Mouse (Mus musculus) intestine, embryonic 16.5 days (tissue): ENCODE results near the gene Olfr1047. TPM values are rescaled to one million over a fixed set of nuclear protein-coding genes. Genes with fewer than 3 reads are reported as not detected.
"Not testable (repeated sequence)": the region's sequence is repeated elsewhere in the genome, so short reads cannot be mapped to it uniquely, and the experiment has no call there.

Source experiments
- ATAC-seq: fragments of 200-750 bp; cut with Nextera tagmentation; 2 replicates; pipeline ENCODE4 v1.8.0; 2017; ENCODE audit warnings: moderate TSS enrichment, moderate library complexity
- H3K27ac ChIP-seq: fragments of 300-500 bp; sonication (generic); 2 replicates; pipeline ENCODE4 v1.5.1; 2014; ENCODE audit warnings: mild to moderate bottlenecking, low read length
- H3K27me3 ChIP-seq: fragments of 300-500 bp; sonication (generic); replicated peaks from 2 replicates; pipeline ENCODE4 v1.6.1; 2014; ENCODE audit warnings: low read length, control low read depth, mixed read lengths; ENCODE audit not compliant: control insufficient read depth, insufficient read depth
- H3K36me3 ChIP-seq: fragments of 300-500 bp; sonication (generic); 2 replicates; pipeline ENCODE4 v1.6.1; 2014; ENCODE audit warnings: low read length, control low read depth; ENCODE audit not compliant: control insufficient read depth, insufficient read depth
- H3K4me1 ChIP-seq: fragments of 300-500 bp; sonication (generic); 2 replicates; pipeline ENCODE4 v1.6.1; 2014; ENCODE audit warnings: low read length, control low read depth, mixed read lengths; ENCODE audit not compliant: control insufficient read depth, insufficient read depth
- H3K4me2 ChIP-seq: fragments of 300-500 bp; sonication (generic); 2 replicates; pipeline ENCODE4 v1.6.1; 2014; ENCODE audit warnings: low read depth, low read length, control low read depth
- H3K4me3 ChIP-seq: fragments of 300-500 bp; sonication (generic); 2 replicates; pipeline ENCODE4 v1.5.1; 2014; ENCODE audit warnings: mild to moderate bottlenecking, low read length
- H3K9ac ChIP-seq: fragments of 300-500 bp; sonication (generic); 2 replicates; pipeline ENCODE4 v1.6.1; 2014; ENCODE audit warnings: low read depth, low read length
- H3K9me3 ChIP-seq: fragments of 300-500 bp; sonication (generic); 2 replicates; pipeline ENCODE4 v1.6.1; 2016; ENCODE audit warnings: low read length, control low read depth; ENCODE audit not compliant: control insufficient read depth
- WGBS: fragments of 180-500 bp; shearing (Covaris S2); extraction: QIAGEN DNeasy Blood & Tissue Kit; methylation state at CpG from one replicate; pipeline ENCODE4 v1.1.7; 2014; 5-methylcytosine and 5-hydroxymethylcytosine counted together
- polyA plus RNA-seq: library from polyadenylated mRNA; unstranded; fragments of >200 nt; fragmentation: Nextera tagmentation; extraction: Ambion mirVana; gene quantifications from 2 replicates; pipeline ENCODE4 v1.2.1, GENCODE M21; 2015

Olfr1047 gene
- not detected in 2 replicates for polyA plus RNA-seq

DNA sequence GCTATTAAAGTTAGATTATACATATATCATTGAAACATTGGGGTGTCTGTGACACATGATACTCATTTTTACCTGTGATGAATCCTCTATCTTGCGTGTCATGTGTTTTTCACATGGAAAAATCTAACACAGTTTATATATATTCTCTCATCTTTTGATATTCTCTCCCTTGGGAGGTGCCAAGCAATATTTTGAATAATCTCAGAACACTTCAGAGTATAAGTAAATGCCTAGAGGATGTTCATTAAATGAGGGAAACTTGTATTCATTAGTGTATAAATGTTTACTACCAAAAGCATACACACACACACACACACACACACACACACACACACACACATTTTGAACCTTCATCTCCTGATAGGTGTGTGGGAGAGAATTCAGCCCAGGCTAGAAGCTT, at the start of gene Olfr1047:
Gene Olfr1047 (minus strand): TSS at position 101 of the 400 bp plus-strand sequence.
- no peak within 1 kb of the TSS for H3K27ac ChIP-seq
- H3K9me3 ChIP-seq, result no peaks in the 10 kb centered on the region
- no peak for ATAC-seq
- H3K27me3 ChIP-seq, result no peaks in the 10 kb centered on the region
- no peak within 1 kb of the TSS for H3K9ac ChIP-seq
- WGBS, result 92% methylated on average over 1 of the region's 1 CpGs
- no peak within 1 kb of the TSS for H3K4me3 ChIP-seq
- H3K36me3 ChIP-seq, result no peaks in the 10 kb centered on the region
- no peaks in the 10 kb centered on the region for H3K4me1 ChIP-seq
- no peak within 1 kb of the TSS for H3K4me2 ChIP-seq

DNA sequence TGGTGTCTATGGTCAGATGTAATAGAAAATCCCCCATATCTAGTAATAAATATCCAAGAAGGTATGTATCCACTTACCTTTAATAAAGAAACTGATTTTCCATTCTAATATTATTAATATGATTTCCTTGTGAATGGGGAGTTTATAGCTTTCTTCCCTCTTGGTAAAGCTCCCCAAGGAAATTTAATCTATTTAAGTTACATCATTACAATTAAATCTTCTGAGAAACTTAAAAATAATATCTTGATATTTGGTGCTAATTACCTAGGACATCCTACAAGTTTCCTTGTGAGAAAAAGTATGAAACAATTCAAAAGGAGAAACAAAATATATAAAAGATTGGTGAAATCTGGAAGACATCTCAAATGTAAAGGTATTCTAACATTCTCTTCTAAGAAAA, 47.8 kb upstream of the Olfr1047 start, which contains the start of gene Olfr1051:
Gene Olfr1051 (minus strand): TSS at position 101 of the 400 bp plus-strand sequence.
- not testable (repeated sequence) for ATAC-seq, H3K4me2 ChIP-seq, H3K27me3 ChIP-seq, H3K4me3 ChIP-seq, H3K27ac ChIP-seq, H3K9ac ChIP-seq, H3K36me3 ChIP-seq, H3K4me1 ChIP-seq, H3K9me3 ChIP-seq

DNA sequence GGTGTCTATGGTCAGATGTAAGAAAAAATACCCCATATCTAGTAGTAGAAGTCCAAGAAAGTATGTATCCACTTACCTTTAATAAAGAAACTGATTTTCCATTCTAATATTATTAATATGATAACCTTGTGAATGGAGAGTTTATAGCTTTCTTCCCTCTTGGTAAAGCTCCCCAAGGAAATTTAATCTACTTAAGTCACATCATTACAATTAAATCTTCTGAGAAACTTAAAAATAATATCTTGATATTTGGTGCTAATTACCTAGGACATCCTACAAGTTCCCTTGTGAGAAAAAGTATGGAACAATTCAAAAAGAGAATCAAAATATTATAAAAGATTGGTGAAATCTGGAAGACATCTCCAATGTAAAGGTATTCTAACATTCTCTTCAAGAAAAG, 27.0 kb upstream of the Olfr1047 start, which contains the start of gene Olfr1049:
Gene Olfr1049 (minus strand): TSS at position 101 of the 400 bp plus-strand sequence.
- not testable (repeated sequence) for ATAC-seq, H3K9me3 ChIP-seq, H3K27ac ChIP-seq, H3K36me3 ChIP-seq, H3K4me2 ChIP-seq, H3K4me3 ChIP-seq, H3K9ac ChIP-seq, H3K4me1 ChIP-seq, H3K27me3 ChIP-seq

DNA sequence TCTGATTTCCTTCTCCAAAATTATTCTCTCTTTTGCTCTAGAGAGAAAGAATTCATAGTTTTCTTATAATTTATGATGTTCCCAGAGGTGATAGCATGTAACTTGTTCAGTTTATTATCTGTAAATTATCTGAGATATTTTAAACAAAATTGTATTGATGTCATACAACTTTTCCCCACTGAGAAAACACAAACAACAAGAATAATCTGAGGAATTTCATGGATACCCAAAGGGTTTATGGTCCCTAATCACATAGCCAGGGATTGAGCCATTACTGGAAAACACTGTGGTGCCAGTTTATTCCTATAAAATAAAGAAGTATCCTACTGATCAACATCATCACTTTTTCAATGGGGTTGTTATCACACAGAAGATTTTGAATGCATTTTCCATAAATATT, 9.0 kb upstream of the Olfr1047 start, which contains the start of gene Olfr1048:
Gene Olfr1048 (minus strand): TSS at position 101 of the 400 bp plus-strand sequence.
- Histone ChIP-seq H3K27ac (no peak within 1 kb of the TSS), H3K4me3 (no peak within 1 kb of the TSS), H3K27me3 (no peaks in the 10 kb centered on the region), H3K36me3 (no peaks in the 10 kb centered on the region), H3K9ac (no peak within 1 kb of the TSS), H3K4me2 (no peak within 1 kb of the TSS), H3K9me3 (no peaks in the 10 kb centered on the region), H3K4me1 (no peaks in the 10 kb centered on the region)
- ATAC-seq, result no peak

GRCm38 (mm10) chr2:86219214-86219613, 12.0 kb downstream of the Olfr1047 start, which contains the start of gene Olfr1046:
TSS of gene Olfr1046 (minus strand) at chr2:86219314.
- no peak for ATAC-seq
- H3K27me3 ChIP-seq, result no peaks in the 10 kb centered on the region
- WGBS, result 72% methylated on average over 2 of the region's 2 CpGs
- no peak within 1 kb of the TSS for H3K9ac ChIP-seq
- H3K9me3 ChIP-seq, result no peaks in the 10 kb centered on the region
- H3K4me1 ChIP-seq, result no peaks in the 10 kb centered on the region
- no peak within 1 kb of the TSS for H3K27ac ChIP-seq
- no peak within 1 kb of the TSS for H3K4me2 ChIP-seq
- no peaks in the 10 kb centered on the region for H3K36me3 ChIP-seq
- H3K4me3 ChIP-seq, result no peak within 1 kb of the TSS

GRCm38 (mm10) chr2:86202909-86203308, 28.3 kb downstream of the Olfr1047 start, which contains the start of gene Olfr1045:
TSS of gene Olfr1045 (minus strand) at chr2:86203009.
- H3K36me3 ChIP-seq, result no peaks in the 10 kb centered on the region
- H3K27ac ChIP-seq, result no peak within 1 kb of the TSS
- no peak within 1 kb of the TSS for H3K4me3 ChIP-seq
- H3K9me3 ChIP-seq, result no peaks in the 10 kb centered on the region
- ATAC-seq, result no peak
- no peaks in the 10 kb centered on the region for H3K4me1 ChIP-seq
- H3K9ac ChIP-seq, result no peak within 1 kb of the TSS
- no peak within 1 kb of the TSS for H3K4me2 ChIP-seq
- H3K27me3 ChIP-seq, result no peaks in the 10 kb centered on the region

DNA sequence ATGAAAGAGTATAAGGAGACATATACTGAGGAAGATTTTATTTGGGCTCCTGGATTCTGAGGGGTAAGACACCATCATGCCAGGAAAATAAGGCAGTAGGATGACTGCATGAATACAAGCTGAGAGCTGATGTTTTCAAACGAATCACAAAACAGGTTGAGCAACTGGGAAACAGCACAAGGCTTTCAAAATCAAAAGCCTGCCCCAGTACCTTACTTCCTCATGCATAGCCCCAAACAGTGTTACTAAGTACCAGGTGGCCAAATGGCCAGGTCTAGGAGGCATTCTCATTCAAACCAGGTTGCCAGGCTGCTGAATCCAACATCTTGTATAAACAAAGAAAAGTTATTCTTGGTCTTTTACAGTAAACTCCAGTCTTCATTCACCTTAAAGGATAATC, 35.3 kb downstream of the Olfr1047 start:
- Histone ChIP-seq H3K36me3 (no peaks in the 10 kb centered on the region), H3K27ac (no peak overlapping the region), H3K4me2 (no peak overlapping the region), H3K9ac (no peak overlapping the region), H3K27me3 (no peaks in the 10 kb centered on the region), H3K9me3 (no peaks in the 10 kb centered on the region), H3K4me1 (no peaks in the 10 kb centered on the region), H3K4me3 (no peak overlapping the region)
- WGBS, result 47% methylated on average over 1 of the region's 1 CpGs
- no peak for ATAC-seq

GRCm38 (mm10) chr2:86185583-86185982, 45.6 kb downstream of the Olfr1047 start, which contains the start of gene Olfr52:
TSS of gene Olfr52 (minus strand) at chr2:86185683.
- no peak within 1 kb of the TSS for H3K4me2 ChIP-seq
- H3K9ac ChIP-seq, result no peak within 1 kb of the TSS
- H3K9me3 ChIP-seq, result no peaks in the 10 kb centered on the region
- H3K27me3 ChIP-seq, result no peaks in the 10 kb centered on the region
- H3K36me3 ChIP-seq, result no peaks in the 10 kb centered on the region
- no peak for ATAC-seq
- no peaks in the 10 kb centered on the region for H3K4me1 ChIP-seq
- no peak within 1 kb of the TSS for H3K4me3 ChIP-seq
- no peak within 1 kb of the TSS for H3K27ac ChIP-seq

DNA sequence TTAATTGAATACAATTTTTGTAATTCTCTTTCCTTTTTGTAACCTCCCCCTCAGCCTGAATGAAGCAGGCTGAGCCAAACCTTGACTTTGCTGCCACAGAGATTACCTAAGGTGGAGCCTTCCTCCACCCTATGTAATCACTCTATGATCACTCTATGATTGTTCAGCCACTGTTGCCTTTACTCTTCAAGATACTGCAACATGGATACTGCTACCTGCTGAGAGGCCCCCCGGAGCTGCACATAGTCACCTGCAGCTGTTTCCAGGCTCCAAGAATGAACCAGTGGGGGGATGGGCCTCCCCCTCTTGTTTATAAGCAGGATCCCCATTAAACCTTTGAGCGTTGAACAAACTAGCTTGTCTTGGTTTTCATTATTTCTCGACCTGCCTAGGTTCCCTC, 51.3 kb downstream of the Olfr1047 start:
- ATAC-seq, result no peak
- no peak overlapping the region for H3K4me2 ChIP-seq
- no peaks in the 10 kb centered on the region for H3K4me1 ChIP-seq
- no peaks in the 10 kb centered on the region for H3K9me3 ChIP-seq
- no peaks in the 10 kb centered on the region for H3K36me3 ChIP-seq
- no peak overlapping the region for H3K4me3 ChIP-seq
- 78% methylated on average over 3 of the region's 3 CpGs for WGBS
- no peak overlapping the region for H3K9ac ChIP-seq
- no peaks in the 10 kb centered on the region for H3K27me3 ChIP-seq
- H3K27ac ChIP-seq, result no peak overlapping the region

- H3K4me1 ChIP-seq, result no peaks in the 10 kb centered on the region
- H3K4me2 ChIP-seq, result no peak within 1 kb of the TSS
- H3K27ac ChIP-seq, result no peak within 1 kb of the TSS
- no peak for ATAC-seq
- H3K27me3 ChIP-seq, result no peaks in the 10 kb centered on the region
- H3K36me3 ChIP-seq, result no peaks in the 10 kb centered on the region
- no peak within 1 kb of the TSS for H3K4me3 ChIP-seq
- no peak within 1 kb of the TSS for H3K9ac ChIP-seq
- no peaks in the 10 kb centered on the region for H3K9me3 ChIP-seq
Observed at GRCm38 (mm10) chr2:86177720-86178119, 53.5 kb downstream of the Olfr1047 start, which contains the start of gene Olfr1044. TSS of gene Olfr1044 (minus strand) at chr2:86177820.
